Comparison of ENCODE assay signal across 11 mouse cellular contexts in genomic region chr17:84776362-84777000, GRCm38 (mm10). TPM values are rescaled to one million over a fixed set of nuclear protein-coding genes. Genes with fewer than 3 reads are reported as not detected.
DNase-seq lines count a peak whose midpoint lies in the region; ATAC-seq and TF ChIP-seq lines count a peak whose summit lies in the region.
"Had no signal": no experiment of that assay in that cellular context is flagged by ENCODE, and none has a peak within 500 bp of the region (broad histone marks: within the 10 kb centered on the region; RNA-seq: fewer than 3 reads in every experiment).

No protein-coding gene starts in this region.

- peak; percentile 59; the same call in 1 of the 2 replicates for ATAC-seq in heart, embryonic 14.5 days (ENCODE audit: insufficient number of reproducible peaks, insufficient read depth, low FRiP score, low read depth)
- ATAC-seq in stomach, embryonic 14.5 days (ENCODE audit: insufficient number of reproducible peaks, insufficient read depth, low FRiP score, low read depth), result peak; percentile 75; the same call in 1 of the 2 replicates
- no peak for ATAC-seq in stomach, postnatal 0 days (ENCODE audit: low FRiP score, low TSS enrichment)
- peak; percentile 98 for ATAC-seq in liver, embryonic 13.5 days (ENCODE audit: low read depth)
- peak; percentile 95 for ATAC-seq in stomach, embryonic 15.5 days (ENCODE audit: insufficient read depth, low FRiP score, low read depth)
- no peak for ATAC-seq in forebrain, embryonic 15.5 days (replicated peaks)

- no peak for DNase-seq in heart, postnatal 4 days
- no peak for DNase-seq in stomach, postnatal 0 days (ENCODE audit: low spot score)
- peak; percentile 81 for DNase-seq in liver, embryonic 13.5 days
- no peak for DNase-seq in right cerebral cortex, postnatal 10 days (ENCODE audit: low spot score in 2 of 2)
- DNase-seq: cerebellum, postnatal 14 days; layer of hippocampus, adult 9-11 months had no signal

- H3K36me3 ChIP-seq in heart, embryonic 14.5 days (ENCODE audit: control insufficient read depth, insufficient read depth, low read length), result peaks cover 58% of the 10 kb centered on the region
- H3K36me3 ChIP-seq in stomach, embryonic 14.5 days (ENCODE audit: control insufficient read depth, insufficient read depth, low read length), result peaks cover 13% of the 10 kb centered on the region
- H3K36me3 ChIP-seq in stomach, postnatal 0 days (ENCODE audit: control insufficient read depth, insufficient read depth, low read length), result peaks cover 3% of the 10 kb centered on the region; the same call in 1 of the 2 replicates
- peaks cover 51% of the 10 kb centered on the region for H3K36me3 ChIP-seq in liver, embryonic 13.5 days
- peaks cover 3% of the 10 kb centered on the region; the same call in 1 of the 2 replicates for H3K36me3 ChIP-seq in stomach, embryonic 15.5 days
- peaks cover 29% of the 10 kb centered on the region for H3K36me3 ChIP-seq in forebrain, embryonic 15.5 days

- peak overlapping the region; percentile 26 for H3K4me2 ChIP-seq in heart, embryonic 14.5 days (ENCODE audit: low read length)
- no peak overlapping the region for H3K4me2 ChIP-seq in stomach, embryonic 14.5 days (replicated peaks; ENCODE audit: low read depth, low read length)
- no peak overlapping the region for H3K4me2 ChIP-seq in stomach, postnatal 0 days (replicated peaks; ENCODE audit: low read depth)
- H3K4me2 ChIP-seq in liver, embryonic 13.5 days, result peak overlapping the region; percentile 71
- no peak overlapping the region for H3K4me2 ChIP-seq in stomach, embryonic 15.5 days
- H3K4me2 ChIP-seq in forebrain, embryonic 15.5 days (replicated peaks), result no peak overlapping the region
- H3K4me2 ChIP-seq: hindbrain, embryonic 13.5 days had no signal

- H3K9me3 ChIP-seq in heart, embryonic 14.5 days (ENCODE audit: control insufficient read depth, low read length), result no peaks in the 10 kb centered on the region
- no peaks in the 10 kb centered on the region for H3K9me3 ChIP-seq in stomach, embryonic 14.5 days (ENCODE audit: control insufficient read depth, low read depth, low read length)
- no peaks in the 10 kb centered on the region for H3K9me3 ChIP-seq in stomach, postnatal 0 days (ENCODE audit: control insufficient read depth, low read length)
- H3K9me3 ChIP-seq in liver, embryonic 13.5 days (replicated peaks), result no peaks in the 10 kb centered on the region
- no peaks in the 10 kb centered on the region for H3K9me3 ChIP-seq in stomach, embryonic 15.5 days
- H3K9me3 ChIP-seq in forebrain, embryonic 15.5 days, result no peaks in the 10 kb centered on the region
- H3K9me3 ChIP-seq: hindbrain, embryonic 13.5 days had no signal

- no peak for TF ChIP-seq CTCF in stomach, postnatal 0 days (IDR thresholded peaks at IDR 0.05; ENCODE audit: low read depth)

- peak overlapping the region; percentile 15 to 68; a peak in 2 of 4 replicates for H3K27ac ChIP-seq in heart, embryonic 14.5 days (replicated peaks in 1 of 2; ENCODE audit: control insufficient read depth in 1 of 2, insufficient read depth in 1 of 2, low read depth in 2 of 2, low read length in 2 of 2)
- H3K27ac ChIP-seq in stomach, embryonic 14.5 days (ENCODE audit: low read length), result 0 out of 2 replicates have a peak overlapping the region, but pooled peaks have one; percentile 2
- no peak overlapping the region for H3K27ac ChIP-seq in stomach, postnatal 0 days (replicated peaks)
- peak overlapping the region; percentile 97 for H3K27ac ChIP-seq in liver, embryonic 13.5 days
- H3K27ac ChIP-seq in stomach, embryonic 15.5 days, result peak overlapping the region; percentile 44; the same call in 1 of the 2 replicates
- no peak overlapping the region for H3K27ac ChIP-seq in forebrain, embryonic 15.5 days (replicated peaks)
- H3K27ac ChIP-seq: hindbrain, embryonic 13.5 days had no signal

- WGBS in heart, embryonic 14.5 days, result 34% methylated on average over 16 of the region's 16 CpGs
- WGBS in stomach, embryonic 14.5 days, result 82% methylated on average over 16 of the region's 16 CpGs
- WGBS in stomach, postnatal 0 days, result 87% methylated on average over 16 of the region's 16 CpGs
- 25% methylated on average over 16 of the region's 16 CpGs for WGBS in liver, embryonic 13.5 days (ENCODE audit: insufficient replicate concordance)
- 82% methylated on average over 16 of the region's 16 CpGs for WGBS in stomach, embryonic 15.5 days
- 93% methylated on average over 16 of the region's 16 CpGs for WGBS in forebrain, embryonic 15.5 days

- TF ChIP-seq EP300 in stomach, postnatal 0 days (optimal IDR thresholded peaks at IDR 0.05), result no peak

- H3K4me3 ChIP-seq in heart, embryonic 14.5 days (ENCODE audit: control insufficient read depth in 1 of 2, insufficient read depth in 1 of 2, low read depth in 1 of 2, low read length in 2 of 2), result no peak overlapping the region
- H3K4me3 ChIP-seq in stomach, embryonic 14.5 days (ENCODE audit: low read depth, low read length), result no peak overlapping the region
- H3K4me3 ChIP-seq in stomach, postnatal 0 days (ENCODE audit: low read depth, low read length), result no peak overlapping the region
- peak overlapping the region; percentile 36 for H3K4me3 ChIP-seq in liver, embryonic 13.5 days (replicated peaks)
- H3K4me3 ChIP-seq in stomach, embryonic 15.5 days (replicated peaks), result no peak overlapping the region
- no peak overlapping the region for H3K4me3 ChIP-seq in forebrain, embryonic 15.5 days
- H3K4me3 ChIP-seq: hindbrain, embryonic 13.5 days had no signal

- no peak overlapping the region; the same call in 1 of the 2 replicates for H3K9ac ChIP-seq in heart, embryonic 14.5 days (ENCODE audit: low read length)
- H3K9ac ChIP-seq in stomach, embryonic 14.5 days (replicated peaks; ENCODE audit: low read depth, low read length), result no peak overlapping the region
- H3K9ac ChIP-seq in stomach, postnatal 0 days (ENCODE audit: low read length), result no peak overlapping the region
- peak overlapping the region; percentile 70 for H3K9ac ChIP-seq in liver, embryonic 13.5 days
- H3K9ac ChIP-seq in stomach, embryonic 15.5 days, result no peak overlapping the region
- H3K9ac ChIP-seq in forebrain, embryonic 15.5 days (replicated peaks), result no peak overlapping the region
- H3K9ac ChIP-seq: hindbrain, embryonic 13.5 days had no signal

- no peaks in the 10 kb centered on the region for H3K27me3 ChIP-seq in heart, embryonic 14.5 days (ENCODE audit: control insufficient read depth, insufficient read depth, low read length)
- no peaks in the 10 kb centered on the region for H3K27me3 ChIP-seq in stomach, embryonic 14.5 days (ENCODE audit: control insufficient read depth, insufficient read depth, low read length)
- H3K27me3 ChIP-seq in stomach, postnatal 0 days (ENCODE audit: control insufficient read depth, insufficient read depth, low read length), result no peaks in the 10 kb centered on the region
- H3K27me3 ChIP-seq in liver, embryonic 13.5 days, result no peaks in the 10 kb centered on the region
- H3K27me3 ChIP-seq in stomach, embryonic 15.5 days (replicated peaks), result no peaks in the 10 kb centered on the region
- H3K27me3 ChIP-seq in forebrain, embryonic 15.5 days, result no peaks in the 10 kb centered on the region
- H3K27me3 ChIP-seq: hindbrain, embryonic 13.5 days had no signal

- H3K4me1 ChIP-seq in heart, embryonic 14.5 days (ENCODE audit: control insufficient read depth in 2 of 2, insufficient read depth in 2 of 2, low read length in 2 of 2), result peaks cover 9 to 21% of the 10 kb centered on the region in 2 experiments
- H3K4me1 ChIP-seq in stomach, embryonic 14.5 days (ENCODE audit: control insufficient read depth, insufficient read depth, low read length), result no peaks in the 10 kb centered on the region
- H3K4me1 ChIP-seq in stomach, postnatal 0 days (replicated peaks; ENCODE audit: control insufficient read depth, insufficient read depth), result no peaks in the 10 kb centered on the region
- peaks cover 57% of the 10 kb centered on the region for H3K4me1 ChIP-seq in liver, embryonic 13.5 days (replicated peaks)
- no peaks in the 10 kb centered on the region for H3K4me1 ChIP-seq in stomach, embryonic 15.5 days
- no peaks in the 10 kb centered on the region for H3K4me1 ChIP-seq in forebrain, embryonic 15.5 days
- H3K4me1 ChIP-seq: hindbrain, embryonic 13.5 days had no signal

RNA-seq across cellular contexts. Expression of gene Lrpprc, which starts 14.1 kb away (rescaled TPM):
- polyA plus RNA-seq in heart, embryonic 14.5 days (2014; fragmentation: Nextera tagmentation; extraction: Ambion mirVana), result 74.4 and 76.4 TPM in 2 replicates
- 100 to 1,000 TPM; 146 to 149 TPM for total RNA-seq in heart, postnatal 4 days (2021)
- polyA plus RNA-seq in stomach, embryonic 14.5 days (2014; fragmentation: Nextera tagmentation; extraction: Ambion mirVana), result 49.0 and 51.4 TPM in 2 replicates
- polyA plus RNA-seq in stomach, postnatal 0 days (2015; fragmentation: Nextera tagmentation; extraction: Ambion mirVana), result 14.6 and 15.9 TPM in 2 replicates
- polyA plus RNA-seq in liver, embryonic 13.5 days (2015; fragmentation: Nextera tagmentation; extraction: Ambion mirVana), result 42.1 and 52.3 TPM in 2 replicates
- polyA plus RNA-seq in stomach, embryonic 15.5 days (2015; fragmentation: Nextera tagmentation; extraction: Ambion mirVana), result 44.2 and 50.6 TPM in 2 replicates
- polyA plus RNA-seq in forebrain, embryonic 15.5 days (2015; fragmentation: Nextera tagmentation; extraction: Ambion mirVana), result 44.2 and 44.4 TPM in 2 replicates

Comparison
In these comparisons a context has a peak if more than half of its experiments do, and no peak if none do; other contexts are left out.
1. ATAC-seq: peak in heart, embryonic 14.5 days (single experiment), stomach, embryonic 14.5 days (single experiment), liver, embryonic 13.5 days (single experiment) and stomach, embryonic 15.5 days (single experiment); none in stomach, postnatal 0 days (single experiment) and forebrain, embryonic 15.5 days (single experiment).
2. H3K27ac ChIP-seq: peak in heart, embryonic 14.5 days (2 of 2), stomach, embryonic 14.5 days (single experiment), liver, embryonic 13.5 days (single experiment) and stomach, embryonic 15.5 days (single experiment); none in stomach, postnatal 0 days (single experiment) and forebrain, embryonic 15.5 days (single experiment).
3. H3K4me2 ChIP-seq: peak in heart, embryonic 14.5 days (single experiment) and liver, embryonic 13.5 days (single experiment); none in stomach, embryonic 14.5 days (single experiment), stomach, postnatal 0 days (single experiment), stomach, embryonic 15.5 days (single experiment) and forebrain, embryonic 15.5 days (single experiment).